Mouse (Mus musculus) olfactory bulb, adult 2 months (tissue): ENCODE data around the gene Ppp1r14c.

Experiments used
- CTCF ChIP-seq: fragments of 200-500 bp; IDR thresholded peaks from 2 replicates; pipeline ENCODE4 v1.5.1; 2012; ENCODE audit warnings: low read depth, mild to moderate bottlenecking, low read length, moderate library complexity; ENCODE audit not compliant: insufficient read depth
- POLR2A ChIP-seq: fragments of 200-500 bp; IDR thresholded peaks from 2 replicates; pipeline ENCODE4 v1.6.1; 2012; ENCODE audit warnings: mild to moderate bottlenecking, low read depth, low read length, moderate library complexity; ENCODE audit not compliant: insufficient read depth

- TF ChIP-seq CTCF (no peak), POLR2A (no peak)
These were observed 92.8 kb downstream of the Ppp1r14c start for GRCm38 (mm10) chr10:3458686-3459085.
